Mouse (Mus musculus) liver, embryonic 18 days (tissue): ENCODE results near the gene Pdia6. TPM values are rescaled to one million over a fixed set of nuclear protein-coding genes. Genes with fewer than 3 reads are reported as not detected.

Experiments used
- polyA plus RNA-seq: library from polyadenylated mRNA; depleted of rRNA; stranded (reverse); fragments of >200 nt; gene quantifications from 2 replicates; pipeline ENCODE4 v1.2.3, GENCODE M21; 2012; rRNA removed

The Pdia6 gene
- polyA plus RNA-seq = 150 and 169 TPM in 2 replicates

DNA sequence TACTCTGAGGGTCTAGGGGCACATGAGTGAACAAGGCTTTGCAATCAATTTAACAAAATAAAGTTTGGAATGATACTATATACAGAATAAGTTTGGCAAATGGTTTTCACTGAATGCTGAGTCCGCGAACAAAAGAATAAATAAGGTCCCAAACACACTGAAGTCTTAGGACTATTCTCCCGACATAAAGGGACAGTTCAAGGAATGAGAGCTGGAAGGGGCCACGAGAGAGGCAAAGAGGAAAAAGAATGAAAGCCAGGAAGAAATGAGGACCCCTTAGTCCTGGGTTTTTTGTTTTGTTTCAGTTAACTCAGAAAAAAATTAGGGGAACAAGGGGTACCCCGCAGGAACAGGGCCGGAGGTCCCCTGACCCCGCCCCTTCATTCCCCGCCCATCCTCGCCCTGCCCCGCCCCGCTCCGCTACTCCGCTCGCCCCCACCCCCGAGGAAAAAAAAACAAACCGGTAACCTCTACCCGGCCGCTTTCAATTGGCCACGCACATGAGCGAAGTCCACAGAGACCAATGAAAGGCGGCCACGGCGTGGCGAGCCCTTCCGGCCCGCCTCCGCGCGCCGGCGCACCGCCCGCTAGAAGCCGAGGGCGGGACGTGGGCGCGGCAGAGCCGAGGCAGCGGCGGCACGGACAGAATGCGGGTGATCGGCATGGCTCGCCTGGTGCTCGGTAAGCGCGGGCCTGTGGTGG, at the start of gene Pdia6:
Gene Pdia6 (plus strand): TSS at position 575 of the 702 bp plus-strand sequence.

DNA sequence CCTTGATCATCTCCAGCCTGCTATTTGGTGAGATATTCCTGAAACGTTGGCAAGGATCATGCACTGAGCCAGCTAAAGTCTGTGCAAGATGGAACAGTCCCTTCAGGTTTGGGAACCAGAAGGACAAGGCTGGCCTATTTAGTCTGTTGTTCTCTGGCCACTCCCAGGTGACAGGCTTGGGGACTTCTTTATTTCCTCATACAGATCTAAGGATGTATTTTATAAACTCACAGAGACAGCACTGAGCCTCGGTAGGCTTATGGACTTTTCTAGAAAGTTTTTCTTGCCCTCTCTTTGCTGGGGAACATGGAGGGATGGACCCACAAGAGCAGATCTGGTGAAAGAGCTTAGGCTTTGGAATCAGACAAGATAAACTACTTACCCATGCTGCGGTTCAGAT, 62.9 kb downstream of the Pdia6 start, which contains the start of gene Atp6v1c2:
Gene Atp6v1c2 (minus strand): TSS at position 101 of the 400 bp plus-strand sequence.

Other genes starting within 250 kb of the Pdia6 start
- 0.20 TPM in 2 replicates for gene Kcnf1, start 89.7 kb upstream of the Pdia6 start, polyA plus RNA-seq
- 0.06 and 0.15 TPM in 2 replicates for gene Atp6v1c2, start 62.8 kb downstream of the Pdia6 start, polyA plus RNA-seq
- 3.5 and 3.8 TPM in 2 replicates for gene Nol10, start 81.9 kb downstream of the Pdia6 start, polyA plus RNA-seq